Mouse (Mus musculus): ENCODE measurements around the gene Iltifb. TPM values are rescaled to one million over a fixed set of nuclear protein-coding genes. Genes with fewer than 3 reads are reported as not detected.
"Not testable (repeated sequence)": the region's sequence is repeated elsewhere in the genome, so short reads cannot be mapped to it uniquely, and the experiment has no call there.

Gene Iltifb
- total RNA-seq (2021), result not detected
- long read RNA-seq, experiment 1, result 0 reads
- long read RNA-seq, experiment 2, result 0 reads

- DNase-seq, result no peak
- intact Hi-C loops (cut with DNase I), result no loop called here
Observed at GRCm38 (mm10) chr10:118294938-118295337, at the start of gene Iltifb. Gene Iltifb (minus strand): TSS chr10:118295038.

- intact Hi-C loops (cut with DNase I); DNase-seq: not testable (repeated sequence)
Observed at GRCm38 (mm10) chr10:118343155-118343554, 48.3 kb upstream of the Iltifb start, which contains the start of gene Gm9046. Gene Gm9046 (minus strand): TSS chr10:118343255.

GRCm38 (mm10) chr10:118337731-118338130, 42.9 kb upstream of the Iltifb start, which contains the start of gene Gm9045:
Gene Gm9045 (minus strand): TSS chr10:118337831.
- DNase-seq; intact Hi-C loops (cut with DNase I): not testable (repeated sequence)

GRCm38 (mm10) chr10:118332308-118332707, 37.5 kb upstream of the Iltifb start, which contains the start of gene Gm9044:
Gene Gm9044 (minus strand): TSS chr10:118332408.
- intact Hi-C loops (cut with DNase I); DNase-seq: not testable (repeated sequence)

GRCm38 (mm10) chr10:118326869-118327268, 32.0 kb upstream of the Iltifb start, which contains the start of gene Gm9040:
Gene Gm9040 (minus strand): TSS chr10:118326969.
- intact Hi-C loops (cut with DNase I), result not testable (repeated sequence)

GRCm38 (mm10) chr10:118319024-118319423, 24.2 kb upstream of the Iltifb start:
- DNase-seq, result no peak
- intact Hi-C loops (cut with DNase I), result no loop called here

More at GRCm38 (mm10) chr10:118326869-118327268, 32.0 kb upstream of the Iltifb start, which contains the start of gene Gm9040:
- not testable (repeated sequence) for DNase-seq

GRCm38 (mm10) chr10:118302133-118302532, 7.3 kb upstream of the Iltifb start:
- intact Hi-C loops (cut with DNase I); DNase-seq: not testable (repeated sequence)

GRCm38 (mm10) chr10:118283016-118283415, 11.8 kb downstream of the Iltifb start:
- DNase-seq; intact Hi-C loops (cut with DNase I): not testable (repeated sequence)

GRCm38 (mm10) chr10:118282565-118282964, 12.3 kb downstream of the Iltifb start:
- intact Hi-C loops (cut with DNase I); DNase-seq: not testable (repeated sequence)

GRCm38 (mm10) chr10:118278069-118278468, 16.8 kb downstream of the Iltifb start:
- DNase-seq; intact Hi-C loops (cut with DNase I): not testable (repeated sequence)

GRCm38 (mm10) chr10:118271416-118271815, 23.4 kb downstream of the Iltifb start:
- intact Hi-C loops (cut with DNase I); DNase-seq: not testable (repeated sequence)

GRCm38 (mm10) chr10:118268812-118269211, 26.0 kb downstream of the Iltifb start:
- DNase-seq; intact Hi-C loops (cut with DNase I): not testable (repeated sequence)

GRCm38 (mm10) chr10:118258388-118258787, 36.5 kb downstream of the Iltifb start, which contains the start of gene Gm32802:
Gene Gm32802 (plus strand): TSS chr10:118258688.
- intact Hi-C loops (cut with DNase I); DNase-seq: not testable (repeated sequence)

GRCm38 (mm10) chr10:118250852-118251295, 44.0 kb downstream of the Iltifb start:
- peak in 1 of 2 experiments; percentile 8 for DNase-seq
- intact Hi-C loops (cut with DNase I), result no loop called here

- DNase-seq; intact Hi-C loops (cut with DNase I): not testable (repeated sequence)
Observed at GRCm38 (mm10) chr10:118249006-118249595, 45.7 kb downstream of the Iltifb start.

- DNase-seq; intact Hi-C loops (cut with DNase I): not testable (repeated sequence)
Observed at GRCm38 (mm10) chr10:118240680-118241079, 54.2 kb downstream of the Iltifb start, which contains the start of gene Gm32717. Gene Gm32717 (minus strand): TSS chr10:118240780.

Other genes starting within 250 kb of the Iltifb start
- gene Mdm1, start 153.2 kb downstream of the Iltifb start, total RNA-seq (2021), result 1 to 10 TPM; 4.5 to 5.2 TPM
- not detected for gene Il22, start 90.1 kb downstream of the Iltifb start, total RNA-seq (2021)
- under 1 TPM; 0.43 to 0.59 TPM for gene Gm32717, start 54.3 kb downstream of the Iltifb start, total RNA-seq (2021)
- gene Gm32802, start 36.4 kb downstream of the Iltifb start, total RNA-seq (2021), result under 1 TPM; 0.43 to 0.59 TPM
- not detected for gene Gm9040, start 31.9 kb upstream of the Iltifb start, total RNA-seq (2021)
- not detected for gene Gm9044, start 37.4 kb upstream of the Iltifb start, total RNA-seq (2021)
- not detected for gene Gm9045, start 42.8 kb upstream of the Iltifb start, total RNA-seq (2021)
- not detected for gene Gm9046, start 48.2 kb upstream of the Iltifb start, total RNA-seq (2021)
- gene Gm9048, start 53.6 kb upstream of the Iltifb start, total RNA-seq (2021), result not detected
- gene Gm9049, start 59.1 kb upstream of the Iltifb start, total RNA-seq (2021), result not detected
- gene Ifng, start 146.0 kb upstream of the Iltifb start, total RNA-seq (2021), result not detected